Mouse (Mus musculus) megakaryocyte, embryonic 14.5 days (primary cell): ENCODE data around the gene Cpt2.

Experiments used
- FLI1 ChIP-seq: IDR thresholded peaks from 2 replicates; pipeline ENCODE4 v1.6.1; 2012; ENCODE audit warnings: low read length, inconsistent platforms, mixed read lengths
- GATA1 ChIP-seq: IDR thresholded peaks from 3 replicates; pipeline ENCODE4 v1.6.1; 2012; ENCODE audit warnings: mixed read lengths, low read length, inconsistent platforms, borderline replicate concordance

GRCm38 (mm10) chr4:107928269-107928668 lies 4.9 kb upstream of the Cpt2 start:
- TF ChIP-seq GATA1 (no peak), FLI1 (no peak)
